Mouse (Mus musculus) kidney, adult 2 months (tissue): ENCODE measurements around the gene Supt16.

Source experiments
- CTCF ChIP-seq: fragments of 200-500 bp; conservative IDR thresholded peaks from 2 replicates; pipeline ENCODE4 v1.5.1; 2011; ENCODE audit warnings: low read depth, mild to moderate bottlenecking, control low read depth, low read length, moderate library complexity, mixed read lengths; ENCODE audit not compliant: insufficient read depth, insufficient read length
- POLR2A ChIP-seq: fragments of 200-500 bp; IDR thresholded peaks from one replicate; pipeline ENCODE4 v1.6.1; 2011; ENCODE audit warnings: low read depth, low read length, control low read depth

GRCm38 (mm10) chr14:52152179-52152578, 45.0 kb downstream of the Supt16 start:
- no peak for TF ChIP-seq CTCF
- TF ChIP-seq POLR2A, result no peak
